In genomic region chr2:131883136-131883535, GRCm38 (mm10) we compare ENCODE assay signal across 17 mouse cellular contexts. TPM values are rescaled to one million over a fixed set of nuclear protein-coding genes. Genes with fewer than 3 reads are reported as not detected.
DNase-seq lines count a peak whose midpoint lies in the region; ATAC-seq and TF ChIP-seq lines count a peak whose summit lies in the region.
"Had no signal": no experiment of that assay in that cellular context is flagged by ENCODE, and none has a peak within 500 bp of the region (broad histone marks: within the 10 kb centered on the region; RNA-seq: fewer than 3 reads in every experiment).

No protein-coding gene starts in this region.

- H3K9ac ChIP-seq in hindbrain, embryonic 11.5 days (ENCODE audit: low read depth, low read length): no peak overlapping the region
- H3K9ac ChIP-seq in hindbrain, embryonic 12.5 days: no peak overlapping the region
- H3K9ac ChIP-seq in ES-E14 (ENCODE audit: insufficient read depth, low read depth, low read length, poor library complexity, severe bottlenecking): no peak overlapping the region
- H3K9ac ChIP-seq in forebrain, embryonic 16.5 days (replicated peaks; ENCODE audit: low read depth, low read length): no peak overlapping the region
- H3K9ac ChIP-seq: embryonic facial prominence, embryonic 12.5 days had no signal

- 50% methylated on average over 2 of the region's 2 CpGs for WGBS in hindbrain, embryonic 11.5 days
- 52% methylated on average over 2 of the region's 2 CpGs for WGBS in hindbrain, embryonic 12.5 days
- 44% methylated on average over 2 of the region's 2 CpGs for WGBS in forebrain, embryonic 16.5 days

- in situ Hi-C loops in ES-E14 (cut with MboI; ENCODE audit: low sequenced_read_pairs in 2 of 2, unreplicated experiment in 2 of 2): no loop called here

- intact Hi-C loops in left cerebral cortex, postnatal 25 days (cut with DNase I): no loop called here

- no peaks in the 10 kb centered on the region for H3K27me3 ChIP-seq in hindbrain, embryonic 11.5 days (ENCODE audit: control insufficient read depth, insufficient read depth, low read length)
- no peaks in the 10 kb centered on the region for H3K27me3 ChIP-seq in hindbrain, embryonic 12.5 days
- no peaks in the 10 kb centered on the region for H3K27me3 ChIP-seq in forebrain, embryonic 16.5 days (replicated peaks; ENCODE audit: control insufficient read depth, insufficient read depth, low read length)
- H3K27me3 ChIP-seq: CH12.LX; embryonic facial prominence, embryonic 12.5 days had no signal

- H3K4me3 ChIP-seq in hindbrain, embryonic 11.5 days (ENCODE audit: low read depth, low read length): no peak overlapping the region
- no peak overlapping the region for H3K4me3 ChIP-seq in hindbrain, embryonic 12.5 days
- no peak overlapping the region for H3K4me3 ChIP-seq in ES-E14 (ENCODE audit: insufficient read depth in 1 of 2, low read depth in 1 of 2, low read length in 2 of 2, poor library complexity in 1 of 2, severe bottlenecking in 1 of 2)
- H3K4me3 ChIP-seq in forebrain, embryonic 16.5 days (replicated peaks; ENCODE audit: low read length): no peak overlapping the region
- H3K4me3 ChIP-seq: embryonic facial prominence, embryonic 12.5 days; gastrocnemius, adult 2 months had no signal

- H3K4me2 ChIP-seq in hindbrain, embryonic 11.5 days (replicated peaks; ENCODE audit: low read depth, low read length): no peak overlapping the region
- H3K4me2 ChIP-seq in hindbrain, embryonic 12.5 days (replicated peaks): no peak overlapping the region
- no peak overlapping the region for H3K4me2 ChIP-seq in forebrain, embryonic 16.5 days (ENCODE audit: low read length)
- H3K4me2 ChIP-seq: embryonic facial prominence, embryonic 12.5 days had no signal

- peaks cover 3% of the 10 kb centered on the region; the same call in 1 of the 2 replicates for H3K4me1 ChIP-seq in hindbrain, embryonic 11.5 days (replicated peaks; ENCODE audit: control insufficient read depth, insufficient read depth, low read length)
- peaks cover 8% of the 10 kb centered on the region; the same call in 1 of the 2 replicates for H3K4me1 ChIP-seq in hindbrain, embryonic 12.5 days
- H3K4me1 ChIP-seq in ES-E14 (ENCODE audit: control insufficient read depth in 2 of 2, insufficient read depth in 2 of 2, low read length in 2 of 2, poor library complexity in 1 of 2): peaks cover 2 to 8% of the 10 kb centered on the region in 2 experiments; a peak in 3 of 4 replicates
- peaks cover 6% of the 10 kb centered on the region for H3K4me1 ChIP-seq in forebrain, embryonic 16.5 days (replicated peaks; ENCODE audit: control insufficient read depth, insufficient read depth, low read length)
- H3K4me1 ChIP-seq: embryonic facial prominence, embryonic 12.5 days had no signal

- H3K27ac ChIP-seq in hindbrain, embryonic 11.5 days (ENCODE audit: low read depth, low read length): no peak overlapping the region
- H3K27ac ChIP-seq in hindbrain, embryonic 12.5 days: no peak overlapping the region
- no peak overlapping the region for H3K27ac ChIP-seq in ES-E14 (ENCODE audit: insufficient read depth, low read depth, low read length, poor library complexity, severe bottlenecking)
- peak overlapping the region; percentile 10; the same call in 1 of the 2 replicates for H3K27ac ChIP-seq in forebrain, embryonic 16.5 days (ENCODE audit: low read length)
- H3K27ac ChIP-seq: embryonic facial prominence, embryonic 12.5 days; gastrocnemius, adult 2 months; kidney, postnatal 0 days had no signal

- 0 out of 2 replicates have a peak, but pooled peaks have one; percentile 19 for ATAC-seq in hindbrain, embryonic 11.5 days (ENCODE audit: low FRiP score)
- ATAC-seq in hindbrain, embryonic 12.5 days (ENCODE audit: low FRiP score): no peak
- peak; percentile 77 for ATAC-seq in forebrain, embryonic 16.5 days

- no peaks in the 10 kb centered on the region for H3K36me3 ChIP-seq in hindbrain, embryonic 11.5 days (ENCODE audit: control insufficient read depth, insufficient read depth, low read length)
- no peaks in the 10 kb centered on the region for H3K36me3 ChIP-seq in hindbrain, embryonic 12.5 days
- H3K36me3 ChIP-seq in ES-E14 (ENCODE audit: control insufficient read depth, insufficient read depth, low read length, poor library complexity, severe bottlenecking): no peaks in the 10 kb centered on the region
- H3K36me3 ChIP-seq in forebrain, embryonic 16.5 days (ENCODE audit: control insufficient read depth, insufficient read depth): no peaks in the 10 kb centered on the region
- H3K36me3 ChIP-seq: embryonic facial prominence, embryonic 12.5 days had no signal

- no peak for DNase-seq in hindbrain, embryonic 11.5 days (ENCODE audit: low spot score)
- no peak for DNase-seq in ES-E14 (ENCODE audit: low read depth, low spot score)
- peak; percentile 65 to 86 for DNase-seq in left cerebral cortex, postnatal 25 days (ENCODE audit: low spot score in 2 of 2)
- DNase-seq in Muller cell, postnatal 12 days (ENCODE audit: inconsistent ontology term): no peak
- DNase-seq in spleen, postnatal 14 days (ENCODE audit: low spot score in 2 of 2): no peak
- no peak for DNase-seq in ovary, postnatal 10 days (ENCODE audit: low spot score)
- DNase-seq: gastrocnemius, adult 2 months; heart, postnatal 14 days; lung, postnatal 14 days; thymus, adult 18-20 months had no signal

- H3K9me3 ChIP-seq in hindbrain, embryonic 11.5 days (ENCODE audit: control insufficient read depth, low read length): no peaks in the 10 kb centered on the region
- H3K9me3 ChIP-seq in hindbrain, embryonic 12.5 days (replicated peaks): no peaks in the 10 kb centered on the region
- H3K9me3 ChIP-seq in ES-E14 (ENCODE audit: control insufficient read depth, insufficient read depth, low read depth, low read length): no peaks in the 10 kb centered on the region
- H3K9me3 ChIP-seq in forebrain, embryonic 16.5 days (ENCODE audit: control insufficient read depth, low read length): no peaks in the 10 kb centered on the region
- H3K9me3 ChIP-seq: embryonic facial prominence, embryonic 12.5 days had no signal

TF ChIP-seq in ES-E14, 5 proteins besides CTCF, POLR2A, EP300 and RAD21:
- 0 out of 2 replicates have a peak, but pooled peaks have one; percentile 2 for TF ChIP-seq MAFK (IDR thresholded peaks at IDR 0.05; ENCODE audit: insufficient read depth, low read depth, low read length)
- no peak for TF ChIP-seq HCFC1 (IDR thresholded peaks at IDR 0.05; ENCODE audit: borderline replicate concordance, insufficient read depth, low read length)

RNA-seq across cellular contexts. Expression of gene Erv3, which starts 23.6 kb away (rescaled TPM):
- polyA plus RNA-seq in hindbrain, embryonic 11.5 days (2014; fragmentation: Nextera tagmentation; extraction: Ambion mirVana): not detected in 2 replicates
- not detected in 2 replicates for polyA plus RNA-seq in hindbrain, embryonic 12.5 days (2016; fragmentation: Nextera tagmentation; extraction: Ambion mirVana)
- total RNA-seq in ES-E14 (2012; rRNA removed): 0.16 TPM in 1 of 2 replicates, not detected in the other
- not detected in 2 replicates for polyA plus RNA-seq in forebrain, embryonic 16.5 days (2015; fragmentation: Nextera tagmentation; extraction: Ambion mirVana)
- total RNA-seq in left cerebral cortex, postnatal 25 days (2021): under 1 TPM in 1 of 2 experiments, not detected in 1; 0.23 TPM
- total RNA-seq: CH12.LX; gastrocnemius, adult 2 months; heart, postnatal 14 days had no signal
- polyA plus RNA-seq: embryonic facial prominence, embryonic 12.5 days; kidney, postnatal 0 days; neural tube, embryonic 11.5 days had no signal

RNA-seq across cellular contexts. Expression of gene Prnp, which starts 26.6 kb away (rescaled TPM):
- 34.4 and 35.1 TPM in 2 replicates for polyA plus RNA-seq in hindbrain, embryonic 11.5 days (2014; fragmentation: Nextera tagmentation; extraction: Ambion mirVana)
- polyA plus RNA-seq in hindbrain, embryonic 12.5 days (2016; fragmentation: Nextera tagmentation; extraction: Ambion mirVana): 62.9 and 69.2 TPM in 2 replicates
- total RNA-seq in ES-E14 (2012; rRNA removed): 30.8 and 33.7 TPM in 2 replicates
- 204 and 205 TPM in 2 replicates for polyA plus RNA-seq in forebrain, embryonic 16.5 days (2015; fragmentation: Nextera tagmentation; extraction: Ambion mirVana)
- 100 to 1,000 TPM; 698 to 767 TPM for total RNA-seq in left cerebral cortex, postnatal 25 days (2021)

RNA-seq across cellular contexts. Expression of gene Prn, which starts 26.6 kb away (rescaled TPM):
- not detected in 2 replicates for polyA plus RNA-seq in hindbrain, embryonic 11.5 days (2014; fragmentation: Nextera tagmentation; extraction: Ambion mirVana)
- not detected in 2 replicates for polyA plus RNA-seq in hindbrain, embryonic 12.5 days (2016; fragmentation: Nextera tagmentation; extraction: Ambion mirVana)
- total RNA-seq in ES-E14 (2012; rRNA removed): not detected in 2 replicates
- polyA plus RNA-seq in forebrain, embryonic 16.5 days (2015; fragmentation: Nextera tagmentation; extraction: Ambion mirVana): 0.48 TPM in 1 of 2 replicates, not detected in the other
- total RNA-seq in left cerebral cortex, postnatal 25 days (2021): under 1 TPM; 0.09 to 0.37 TPM
- total RNA-seq: CH12.LX had no signal
- polyA plus RNA-seq: embryonic facial prominence, embryonic 12.5 days; limb, embryonic 14.5 days; neural tube, embryonic 11.5 days had no signal

Comparison
In these comparisons a context has a peak if more than half of its experiments do, and no peak if none do; other contexts are left out.
1. DNase-seq: peak in left cerebral cortex, postnatal 25 days (2 of 2); none in hindbrain, embryonic 11.5 days (single experiment), ES-E14 (single experiment), Muller cell, postnatal 12 days (single experiment), spleen, postnatal 14 days (0 of 2) and ovary, postnatal 10 days (single experiment).